Mouse (Mus musculus) lung, adult 2 months (tissue): ENCODE measurements around the gene Nudcd3.

Source experiments
- CTCF ChIP-seq: fragments of 200-500 bp; IDR thresholded peaks from 2 replicates; pipeline ENCODE4 v1.5.1; 2011; ENCODE audit warnings: mild to moderate bottlenecking, low read length, control low read depth; ENCODE audit not compliant: insufficient read depth
- POLR2A ChIP-seq: fragments of 200-500 bp; IDR thresholded peaks from 2 replicates; pipeline ENCODE4 v1.6.1; 2011; ENCODE audit warnings: low read depth, mild to moderate bottlenecking, control low read depth, low read length, borderline replicate concordance; ENCODE audit errors: extremely low read depth

- TF ChIP-seq CTCF (no peak), POLR2A (no peak)
Observed at GRCm38 (mm10) chr11:6132886-6133285, 67.3 kb downstream of the Nudcd3 start.
